Mouse (Mus musculus): ENCODE measurements at regions not wholly inside any gene's neighbourhood (a gene's known extent, or its start where the extent isn't known, plus 50 kb on each side); places are given as distances from the start of the nearest gene placed in this dataset.

DNA sequence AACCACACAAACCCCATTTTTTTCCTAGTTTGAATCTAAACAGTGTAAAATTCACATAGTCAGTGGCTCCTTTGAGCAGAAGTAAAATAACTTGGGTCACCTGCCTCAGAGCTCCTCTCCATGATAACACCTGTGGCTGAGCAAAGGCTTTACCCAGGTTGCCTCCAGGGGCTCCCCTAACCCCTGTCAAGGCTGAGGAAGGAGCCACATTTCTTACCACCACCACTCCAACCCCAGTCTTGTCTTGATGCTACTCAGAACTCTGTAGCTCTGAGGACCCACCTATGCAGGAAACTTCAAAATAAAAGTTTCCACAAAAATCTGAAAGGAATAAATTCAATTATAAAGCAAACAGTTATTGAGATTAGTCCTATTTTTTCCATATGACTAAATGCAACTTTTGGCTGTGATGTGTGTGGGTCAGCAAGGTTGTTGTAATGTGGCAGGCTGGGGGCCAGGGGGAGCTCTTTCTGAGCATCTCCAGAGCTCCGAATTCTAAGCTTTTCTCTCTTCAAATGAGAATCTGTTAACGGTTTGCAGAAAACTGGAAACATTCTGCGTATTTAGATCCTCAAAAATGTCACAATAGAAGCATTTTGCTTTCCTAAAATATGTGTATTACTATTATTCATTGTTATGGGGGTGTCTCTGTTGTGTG is 159.0 kb upstream of the Dusp10 start:
- H3K27ac ChIP-seq: no peak overlapping the region
- 0 out of 2 replicates have a peak, but pooled peaks cover 2% of the 10 kb centered on the region for H3K9me3 ChIP-seq
- DNase-seq (ENCODE audit: low spot score): no peak
- no peaks in the 10 kb centered on the region for H3K36me3 ChIP-seq
- no peaks in the 10 kb centered on the region for H3K27me3 ChIP-seq (ENCODE audit: insufficient read depth, poor library complexity, severe bottlenecking)
- H3K4me3 ChIP-seq: no peak overlapping the region
- no peaks in the 10 kb centered on the region for H3K4me1 ChIP-seq (replicated peaks)
- WGBS: 76% methylated on average over 3 of the region's 3 CpGs

DNA sequence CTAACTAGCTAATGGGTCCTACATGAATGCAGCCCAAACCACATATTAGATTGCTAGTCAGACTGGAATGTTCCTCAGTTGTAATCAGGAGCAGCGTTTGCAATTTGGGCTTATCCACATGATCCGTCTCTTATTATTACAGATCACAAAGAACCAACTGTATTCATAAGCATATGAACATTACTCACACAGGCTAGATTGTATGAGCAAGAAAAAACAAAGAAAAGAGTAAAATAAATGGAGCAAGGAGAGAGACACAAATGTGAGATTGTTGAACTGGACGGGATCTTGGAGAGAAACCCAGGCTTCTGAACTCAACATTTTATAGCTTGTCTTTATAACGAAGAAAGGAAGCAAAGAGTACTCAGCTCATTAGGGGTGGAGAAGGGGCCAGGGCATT is 148.0 kb upstream of the Dusp10 start:
- no peaks in the 10 kb centered on the region for H3K4me1 ChIP-seq (replicated peaks)
- no peaks in the 10 kb centered on the region for H3K27me3 ChIP-seq (ENCODE audit: insufficient read depth, poor library complexity, severe bottlenecking)
- DNase-seq (ENCODE audit: low spot score): no peak
- H3K27ac ChIP-seq: no peak overlapping the region
- no peak overlapping the region for H3K4me3 ChIP-seq
- H3K36me3 ChIP-seq: no peaks in the 10 kb centered on the region
- 89% methylated on average over 4 of the region's 4 CpGs for WGBS
- H3K9me3 ChIP-seq: no peaks in the 10 kb centered on the region

DNA sequence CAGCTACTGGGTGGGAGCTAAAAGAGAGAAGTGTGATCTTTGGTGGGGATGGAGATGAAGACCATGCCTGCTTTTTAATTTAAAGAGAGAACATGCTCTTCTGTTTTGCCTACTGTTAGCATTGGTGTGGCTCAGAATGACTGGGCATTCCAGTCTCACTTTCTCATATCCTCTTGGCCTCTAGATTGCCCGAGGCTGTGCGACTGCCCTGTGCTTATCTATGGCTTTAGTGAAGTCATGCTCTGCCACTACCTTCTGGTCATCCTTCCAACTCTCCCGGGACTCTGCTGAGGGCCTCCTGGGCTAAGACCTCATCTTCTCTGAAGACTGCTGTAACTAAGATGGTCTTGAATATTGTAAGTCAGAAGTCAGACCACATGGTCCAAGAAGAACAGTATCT is 147.5 kb upstream of the Dusp10 start:
- no peak overlapping the region for H3K27ac ChIP-seq
- H3K27me3 ChIP-seq (ENCODE audit: insufficient read depth, poor library complexity, severe bottlenecking): no peaks in the 10 kb centered on the region
- no peaks in the 10 kb centered on the region for H3K4me1 ChIP-seq (replicated peaks)
- H3K36me3 ChIP-seq: no peaks in the 10 kb centered on the region
- no peak for DNase-seq (ENCODE audit: low spot score)
- 91% methylated on average over 3 of the region's 3 CpGs for WGBS
- no peaks in the 10 kb centered on the region for H3K9me3 ChIP-seq
- no peak overlapping the region for H3K4me3 ChIP-seq

DNA sequence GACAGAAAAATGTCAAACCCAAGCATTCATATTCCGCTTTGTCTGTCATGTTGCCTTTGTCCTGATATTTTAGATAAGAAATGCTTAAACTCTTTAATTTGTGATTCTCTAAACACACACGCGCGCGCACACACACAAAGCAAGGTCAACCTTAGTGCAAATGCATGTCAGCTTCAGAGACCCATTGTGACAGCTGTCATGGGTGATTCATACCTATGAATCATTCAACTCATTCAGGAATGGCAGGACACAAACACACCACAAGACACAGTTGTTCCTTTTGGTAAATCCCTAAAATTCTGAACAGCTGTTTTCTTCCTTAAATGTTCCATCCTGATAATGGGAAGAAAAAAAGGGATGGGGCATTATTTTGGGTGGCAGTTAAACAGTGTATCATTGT is 144.1 kb upstream of the Dusp10 start:
- H3K9me3 ChIP-seq: no peaks in the 10 kb centered on the region
- no peak overlapping the region for H3K4me3 ChIP-seq
- H3K27me3 ChIP-seq (ENCODE audit: insufficient read depth, poor library complexity, severe bottlenecking): no peaks in the 10 kb centered on the region
- DNase-seq (ENCODE audit: low spot score): no peak
- no peak overlapping the region for H3K27ac ChIP-seq
- H3K36me3 ChIP-seq: no peaks in the 10 kb centered on the region
- no peaks in the 10 kb centered on the region for H3K4me1 ChIP-seq (replicated peaks)
- WGBS: 97% methylated on average over 5 of the region's 5 CpGs

DNA sequence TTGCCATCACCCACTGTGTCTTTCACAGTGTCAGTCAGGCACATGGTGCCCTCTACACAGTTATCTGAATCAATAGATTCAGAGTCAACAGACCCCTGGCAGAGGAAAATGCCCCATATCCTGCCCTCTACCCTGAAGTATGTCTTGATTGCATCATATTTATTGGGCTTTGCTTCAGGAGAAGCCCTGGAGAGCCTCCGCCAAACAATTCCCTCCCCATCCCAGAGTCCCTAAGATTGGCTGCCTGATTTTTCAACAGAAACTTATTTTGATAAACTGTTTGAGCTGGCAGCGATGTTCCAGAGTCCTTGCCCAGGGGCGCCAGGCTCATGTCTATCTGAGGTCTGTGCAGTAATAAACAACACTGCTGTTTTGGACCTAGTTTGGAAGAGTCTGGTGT is 117.2 kb upstream of the Dusp10 start:
- no peaks in the 10 kb centered on the region for H3K27me3 ChIP-seq (ENCODE audit: insufficient read depth, poor library complexity, severe bottlenecking)
- no peak overlapping the region for H3K4me3 ChIP-seq
- H3K4me1 ChIP-seq (replicated peaks): no peaks in the 10 kb centered on the region
- no peaks in the 10 kb centered on the region for H3K36me3 ChIP-seq
- 93% methylated on average over 3 of the region's 3 CpGs for WGBS
- no peak for DNase-seq (ENCODE audit: low spot score)
- no peak overlapping the region for H3K27ac ChIP-seq
- H3K9me3 ChIP-seq: no peaks in the 10 kb centered on the region

DNA sequence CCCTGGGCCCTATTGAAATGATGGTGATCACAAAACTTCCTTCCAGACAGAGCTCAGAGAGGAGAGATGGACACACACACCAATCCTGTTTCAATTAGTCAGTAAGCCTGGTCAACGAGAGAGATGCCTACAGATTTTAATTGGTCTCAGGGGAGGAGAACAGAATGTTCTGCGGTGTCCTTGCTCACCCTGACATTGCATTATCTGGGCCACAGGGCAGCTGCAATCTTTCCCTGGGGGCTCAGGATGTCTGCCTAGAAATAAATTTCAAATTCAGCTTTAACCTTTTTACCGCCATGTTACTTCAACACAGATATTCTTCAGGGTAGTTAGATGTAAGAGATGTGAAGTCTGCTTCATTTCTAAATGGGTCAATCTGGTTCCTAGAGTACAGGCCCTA is 115.0 kb upstream of the Dusp10 start:
- Histone ChIP-seq H3K9me3 (no peaks in the 10 kb centered on the region), H3K4me3 (no peak overlapping the region), H3K27ac (no peak overlapping the region), H3K36me3 (no peaks in the 10 kb centered on the region), H3K4me1 (replicated peaks) (no peaks in the 10 kb centered on the region), H3K27me3 (ENCODE audit: insufficient read depth, poor library complexity, severe bottlenecking) (no peaks in the 10 kb centered on the region)
- DNase-seq (ENCODE audit: low spot score): no peak
- 78% methylated on average over 3 of the region's 3 CpGs for WGBS

DNA sequence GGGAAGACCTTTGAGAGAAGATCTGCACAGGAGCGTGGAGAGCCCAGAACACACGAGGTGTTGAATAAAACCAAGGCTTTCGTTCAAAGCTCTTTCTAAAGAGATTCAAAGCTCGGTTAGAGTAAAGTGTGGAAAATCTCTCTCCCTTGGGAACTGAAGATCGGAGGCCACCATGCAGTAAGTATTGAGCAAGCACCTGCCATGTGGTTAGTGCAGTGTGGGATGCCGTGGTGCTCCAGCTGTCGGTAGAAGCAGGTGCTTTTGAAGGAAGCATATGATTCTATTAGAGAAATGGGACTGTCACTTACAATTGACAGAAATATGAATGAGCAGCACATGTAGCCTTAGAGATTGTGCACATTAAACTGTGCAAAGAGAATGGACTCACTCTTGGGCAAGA is 108.5 kb upstream of the Dusp10 start:
- DNase-seq (ENCODE audit: low spot score): no peak
- H3K4me1 ChIP-seq (replicated peaks): no peaks in the 10 kb centered on the region
- H3K4me3 ChIP-seq: no peak overlapping the region
- H3K27ac ChIP-seq: no peak overlapping the region
- no peaks in the 10 kb centered on the region for H3K36me3 ChIP-seq
- no peaks in the 10 kb centered on the region for H3K9me3 ChIP-seq
- H3K27me3 ChIP-seq (ENCODE audit: insufficient read depth, poor library complexity, severe bottlenecking): no peaks in the 10 kb centered on the region
- 89% methylated on average over 7 of the region's 7 CpGs for WGBS

DNA sequence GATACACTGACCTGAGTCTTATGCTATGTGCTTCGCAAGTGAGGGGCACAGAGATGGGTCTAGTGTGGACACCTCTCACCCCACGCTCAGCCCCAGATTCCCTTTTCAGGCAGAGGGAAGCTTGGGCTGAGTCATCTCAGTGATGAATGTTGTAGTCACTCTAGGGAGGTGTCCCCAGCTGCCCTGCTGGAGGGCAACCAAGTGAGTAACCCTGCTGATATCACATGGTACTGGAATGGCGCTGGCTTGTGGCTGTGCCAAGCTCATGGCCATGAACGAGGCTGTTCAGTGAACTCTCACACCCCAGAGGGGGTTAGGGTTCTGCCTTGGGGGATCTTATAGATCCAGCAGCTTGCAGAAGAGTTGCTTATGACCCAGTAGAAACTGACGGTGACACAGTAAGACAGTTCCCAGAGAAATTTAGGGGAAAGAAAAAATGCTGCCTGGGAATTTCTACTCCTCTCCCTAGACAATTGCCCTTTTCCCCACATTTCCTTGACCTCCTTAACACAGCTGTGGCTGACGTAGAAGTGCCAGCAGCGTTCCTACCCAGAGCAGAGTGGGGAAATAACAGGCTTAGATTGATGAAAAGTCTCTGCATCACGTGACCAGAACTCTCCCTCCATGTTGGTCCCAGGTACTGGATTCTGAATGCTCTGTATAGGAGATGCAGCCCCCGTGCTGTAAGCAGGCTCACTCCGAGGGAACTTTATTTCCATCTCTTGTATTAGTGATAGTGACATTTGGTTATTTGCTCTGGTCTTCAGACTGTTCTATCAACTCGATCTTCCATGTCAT is 107.6 kb upstream of the Dusp10 start:
- Histone ChIP-seq H3K36me3 (no peaks in the 10 kb centered on the region), H3K4me3 (no peak overlapping the region), H3K9me3 (no peaks in the 10 kb centered on the region), H3K27ac (no peak overlapping the region), H3K27me3 (ENCODE audit: insufficient read depth, poor library complexity, severe bottlenecking) (no peaks in the 10 kb centered on the region), H3K4me1 (replicated peaks) (no peaks in the 10 kb centered on the region)
- WGBS: 88% methylated on average over 11 of the region's 11 CpGs
- DNase-seq (ENCODE audit: low spot score): no peak

DNA sequence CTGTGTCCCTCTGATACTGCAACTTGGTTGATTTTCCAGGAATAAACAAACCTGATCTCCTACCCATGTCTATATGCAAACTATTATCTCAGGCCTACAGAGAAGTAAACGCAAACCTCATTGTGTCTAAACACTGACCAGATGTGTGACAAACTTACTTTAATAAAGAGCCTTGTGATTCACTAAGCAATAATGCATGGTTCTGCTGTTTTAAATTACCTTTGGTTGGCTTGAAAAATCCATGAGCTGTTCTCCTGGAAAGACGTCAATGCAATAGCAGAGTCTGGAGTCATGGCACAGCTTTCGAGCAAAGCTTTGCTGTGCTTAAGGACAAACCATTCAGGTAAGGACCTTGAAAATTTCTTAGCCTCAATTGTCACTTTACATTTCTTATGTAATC is 95.4 kb upstream of the Dusp10 start:
- no peak overlapping the region for H3K4me3 ChIP-seq
- H3K4me1 ChIP-seq (replicated peaks): no peaks in the 10 kb centered on the region
- DNase-seq (ENCODE audit: low spot score): no peak
- no peaks in the 10 kb centered on the region for H3K27me3 ChIP-seq (ENCODE audit: insufficient read depth, poor library complexity, severe bottlenecking)
- no peaks in the 10 kb centered on the region for H3K36me3 ChIP-seq
- 90% methylated on average over 3 of the region's 3 CpGs for WGBS
- no peak overlapping the region for H3K27ac ChIP-seq
- H3K9me3 ChIP-seq: no peaks in the 10 kb centered on the region

DNA sequence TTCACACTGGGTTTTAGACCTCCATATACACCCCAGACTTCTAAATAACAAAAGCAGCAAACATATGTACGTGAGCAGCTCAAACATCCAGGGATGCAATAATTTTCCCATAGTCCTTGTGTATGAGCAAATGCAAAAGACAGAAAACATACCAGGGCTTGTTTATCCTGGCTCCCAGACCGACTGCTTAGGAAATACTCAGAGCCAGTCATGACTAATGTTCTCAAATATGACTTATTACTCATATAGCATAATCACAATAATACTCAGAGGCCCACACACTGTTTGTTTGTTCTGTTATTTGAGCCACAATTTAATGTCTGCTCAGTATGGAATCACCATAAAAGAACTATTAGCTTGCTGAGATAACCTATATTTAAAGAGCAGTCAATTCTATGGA is 91.8 kb upstream of the Dusp10 start:
- H3K9me3 ChIP-seq: no peaks in the 10 kb centered on the region
- 81% methylated on average over 2 of the region's 2 CpGs for WGBS
- no peaks in the 10 kb centered on the region for H3K36me3 ChIP-seq
- H3K4me1 ChIP-seq (replicated peaks): no peaks in the 10 kb centered on the region
- no peak overlapping the region for H3K27ac ChIP-seq
- H3K27me3 ChIP-seq (ENCODE audit: insufficient read depth, poor library complexity, severe bottlenecking): no peaks in the 10 kb centered on the region
- no peak for DNase-seq (ENCODE audit: low spot score)
- no peak overlapping the region for H3K4me3 ChIP-seq

DNA sequence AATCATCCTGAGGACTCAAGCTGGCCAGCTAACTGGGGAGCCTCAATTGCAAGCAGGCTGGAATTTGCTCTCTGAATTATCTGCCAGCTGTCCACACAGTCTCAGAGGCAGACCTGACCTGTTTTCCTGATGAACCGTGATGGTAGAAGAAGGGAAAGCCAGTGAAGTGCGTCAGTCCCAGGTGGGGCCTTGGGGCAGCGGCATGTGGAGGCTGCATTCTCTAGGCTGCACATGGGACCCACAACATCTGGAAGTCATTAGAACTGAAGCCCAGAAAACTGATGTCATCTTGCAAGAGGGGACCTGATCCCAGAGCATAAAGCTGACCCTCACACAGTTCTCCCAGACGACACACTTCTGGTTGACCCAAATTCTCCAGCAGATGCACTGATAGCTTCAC is 84.6 kb upstream of the Dusp10 start:
- Histone ChIP-seq H3K27me3 (ENCODE audit: insufficient read depth, poor library complexity, severe bottlenecking) (no peaks in the 10 kb centered on the region), H3K4me1 (replicated peaks) (no peaks in the 10 kb centered on the region), H3K9me3 (no peaks in the 10 kb centered on the region), H3K4me3 (no peak overlapping the region), H3K36me3 (no peaks in the 10 kb centered on the region), H3K27ac (no peak overlapping the region)
- WGBS: 74% methylated on average over 4 of the region's 4 CpGs
- no peak for DNase-seq (ENCODE audit: low spot score)

DNA sequence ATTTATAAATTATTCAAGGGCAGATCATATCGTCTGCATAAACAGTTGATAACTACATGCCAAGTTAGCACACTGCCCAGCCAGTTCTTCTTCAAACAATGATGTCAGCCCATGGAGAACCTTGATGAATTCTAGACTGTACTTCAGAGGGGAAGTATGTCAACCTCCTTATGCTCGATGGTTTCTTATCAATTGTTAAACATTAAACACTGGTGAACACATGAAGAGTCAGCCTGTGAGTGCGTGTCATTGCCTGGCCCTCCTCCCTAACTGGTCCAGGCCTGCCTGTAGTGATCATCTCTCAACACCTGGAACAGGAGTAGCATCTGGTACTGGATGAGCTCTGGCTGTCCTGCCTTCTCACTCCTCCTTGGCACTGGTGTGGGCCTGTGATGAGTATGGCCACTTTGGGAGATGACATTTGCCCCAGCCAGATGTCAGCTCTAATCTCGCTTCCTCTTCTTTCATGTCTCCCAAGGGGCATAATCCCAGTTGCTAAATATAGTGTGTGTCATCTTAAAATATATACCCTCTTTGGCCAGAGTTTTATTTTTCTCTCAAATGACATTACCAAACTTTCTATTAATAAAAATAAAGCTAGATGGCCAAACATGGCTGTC is 82.6 kb upstream of the Dusp10 start:
- no peaks in the 10 kb centered on the region for H3K9me3 ChIP-seq
- H3K4me3 ChIP-seq: no peak overlapping the region
- no peak overlapping the region for H3K27ac ChIP-seq
- no peak for DNase-seq (ENCODE audit: low spot score)
- H3K27me3 ChIP-seq (ENCODE audit: insufficient read depth, poor library complexity, severe bottlenecking): no peaks in the 10 kb centered on the region
- no peaks in the 10 kb centered on the region for H3K4me1 ChIP-seq (replicated peaks)
- H3K36me3 ChIP-seq: no peaks in the 10 kb centered on the region
- WGBS: 89% methylated on average over 4 of the region's 4 CpGs

DNA sequence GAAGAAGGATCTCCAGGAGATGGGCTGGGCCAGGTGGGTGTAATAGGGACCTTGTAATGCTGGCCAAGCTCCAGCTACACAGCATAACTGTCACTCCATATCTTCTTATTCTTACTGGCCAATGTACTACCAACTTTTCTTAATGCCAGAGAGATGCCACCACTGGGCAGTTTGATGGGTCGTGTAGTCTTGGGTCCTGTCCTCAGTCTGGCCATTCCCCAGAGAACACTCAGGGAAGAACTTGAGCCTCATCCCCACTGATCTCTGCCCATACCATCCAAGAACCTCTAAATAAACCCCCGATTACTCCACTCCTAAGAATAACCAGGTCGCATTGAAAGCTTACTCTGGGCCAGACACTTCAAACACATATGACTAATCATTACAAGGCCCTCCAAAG is 82.0 kb upstream of the Dusp10 start:
- Histone ChIP-seq H3K4me3 (no peak overlapping the region), H3K27ac (no peak overlapping the region), H3K36me3 (no peaks in the 10 kb centered on the region), H3K27me3 (ENCODE audit: insufficient read depth, poor library complexity, severe bottlenecking) (no peaks in the 10 kb centered on the region), H3K4me1 (replicated peaks) (no peaks in the 10 kb centered on the region), H3K9me3 (no peaks in the 10 kb centered on the region)
- no peak for DNase-seq (ENCODE audit: low spot score)
- WGBS: 89% methylated on average over 3 of the region's 3 CpGs

Data from hindbrain, embryonic 10.5 days (tissue).